ENCODE assay signal across 8 mouse cellular contexts in genomic region chr8:126565954-126566445, GRCm38 (mm10). TPM values are rescaled to one million over a fixed set of nuclear protein-coding genes. Genes with fewer than 3 reads are reported as not detected.
DNase-seq lines count a peak whose midpoint lies in the region; ATAC-seq lines count a peak whose summit lies in the region.

No protein-coding gene starts in this region.

- no peaks in the 10 kb centered on the region for H3K9me3 ChIP-seq in neural tube, embryonic 11.5 days (ENCODE audit: control insufficient read depth, low read length)
- H3K9me3 ChIP-seq in hindbrain, embryonic 13.5 days: no peaks in the 10 kb centered on the region
- H3K9me3 ChIP-seq in midbrain, embryonic 10.5 days (replicated peaks): 0 out of 2 replicates have a peak, but pooled peaks cover 3% of the 10 kb centered on the region

- no peak overlapping the region for H3K4me3 ChIP-seq in neural tube, embryonic 11.5 days (ENCODE audit: low read depth, low read length)
- no peak overlapping the region for H3K4me3 ChIP-seq in hindbrain, embryonic 13.5 days
- no peak overlapping the region for H3K4me3 ChIP-seq in midbrain, embryonic 10.5 days

- H3K36me3 ChIP-seq in neural tube, embryonic 11.5 days (ENCODE audit: control insufficient read depth, insufficient read depth, low read length): no peaks in the 10 kb centered on the region
- H3K36me3 ChIP-seq in hindbrain, embryonic 13.5 days: no peaks in the 10 kb centered on the region
- no peaks in the 10 kb centered on the region for H3K36me3 ChIP-seq in midbrain, embryonic 10.5 days

- ATAC-seq in neural tube, embryonic 11.5 days (ENCODE audit: insufficient read depth, low FRiP score, low TSS enrichment): no peak
- ATAC-seq in hindbrain, embryonic 13.5 days (ENCODE audit: low FRiP score): peak; percentile 20; the same call in 1 of the 2 replicates

- 0 out of 2 replicates have a peak overlapping the region, but pooled peaks have one; percentile 73 for H3K27ac ChIP-seq in neural tube, embryonic 11.5 days (ENCODE audit: low read depth, low read length)
- peak overlapping the region; percentile 78 for H3K27ac ChIP-seq in hindbrain, embryonic 13.5 days
- peak overlapping the region; percentile 82 for H3K27ac ChIP-seq in midbrain, embryonic 10.5 days (replicated peaks)

- no peaks in the 10 kb centered on the region for H3K27me3 ChIP-seq in neural tube, embryonic 11.5 days (ENCODE audit: control insufficient read depth, insufficient read depth, low read length)
- H3K27me3 ChIP-seq in hindbrain, embryonic 13.5 days: no peaks in the 10 kb centered on the region
- H3K27me3 ChIP-seq in midbrain, embryonic 10.5 days (ENCODE audit: low read depth, poor library complexity, severe bottlenecking): 0 out of 2 replicates have a peak, but pooled peaks cover 5% of the 10 kb centered on the region

- peaks cover 25% of the 10 kb centered on the region; the same call in 1 of the 2 replicates for H3K4me1 ChIP-seq in neural tube, embryonic 11.5 days (ENCODE audit: control insufficient read depth, insufficient read depth, low read length)
- peaks cover 46% of the 10 kb centered on the region for H3K4me1 ChIP-seq in hindbrain, embryonic 13.5 days (replicated peaks)
- peaks cover 49% of the 10 kb centered on the region for H3K4me1 ChIP-seq in midbrain, embryonic 10.5 days

- H3K9ac ChIP-seq in neural tube, embryonic 11.5 days (ENCODE audit: low read length): no peak overlapping the region; the same call in 1 of the 2 replicates
- peak overlapping the region; percentile 61; the same call in 1 of the 2 replicates for H3K9ac ChIP-seq in hindbrain, embryonic 13.5 days

- 62% methylated on average over 6 of the region's 6 CpGs for WGBS in neural tube, embryonic 11.5 days
- WGBS in hindbrain, embryonic 13.5 days: 56% methylated on average over 6 of the region's 6 CpGs
- 60% methylated on average over 6 of the region's 6 CpGs for WGBS in midbrain, embryonic 10.5 days

- DNase-seq in neural tube, embryonic 11.5 days (ENCODE audit: low spot score): no peak
- DNase-seq in neural tube, embryonic 10.5 days (ENCODE audit: extremely low spot score, low spot score): no peak
- peak; percentile 69 to 84 for DNase-seq in gastrocnemius, adult 8-10 months (ENCODE audit: low spot score in 2 of 2)
- DNase-seq in midbrain, embryonic 10.5 days (ENCODE audit: low spot score): no peak
- DNase-seq in yolk sac, embryonic 10.5 days (ENCODE audit: low spot score): no peak
- DNase-seq in cerebellum, adult 18-20 months: no peak
- DNase-seq in thymus, postnatal 14 days: no peak

- H3K4me2 ChIP-seq in neural tube, embryonic 11.5 days (ENCODE audit: low read depth): no peak overlapping the region
- peak overlapping the region; percentile 23; the same call in 1 of the 2 replicates for H3K4me2 ChIP-seq in hindbrain, embryonic 13.5 days

RNA-seq across cellular contexts. Expression of gene Irf2bp2, which starts 27.8 kb away (rescaled TPM):
- polyA plus RNA-seq in neural tube, embryonic 11.5 days (2014; fragmentation: Nextera tagmentation; extraction: Ambion mirVana): 4.7 and 4.8 TPM in 2 replicates
- 10 to 100 TPM; 22.2 to 31.2 (median 23.5) TPM for total RNA-seq in gastrocnemius, adult 8-10 months (2022)
- 9.0 TPM in 2 replicates for polyA plus RNA-seq in hindbrain, embryonic 13.5 days (2015; fragmentation: Nextera tagmentation; extraction: Ambion mirVana)
- polyA plus RNA-seq in midbrain, embryonic 10.5 days (2016; fragmentation: Nextera tagmentation; extraction: Ambion mirVana): 3.8 and 4.0 TPM in 2 replicates

Comparison
In these comparisons a context has a peak if more than half of its experiments do, and no peak if none do; other contexts are left out.
1. DNase-seq: peak in gastrocnemius, adult 8-10 months (2 of 2); none in neural tube, embryonic 11.5 days (single experiment), neural tube, embryonic 10.5 days (single experiment), midbrain, embryonic 10.5 days (single experiment), yolk sac, embryonic 10.5 days (single experiment), cerebellum, adult 18-20 months (0 of 2) and thymus, postnatal 14 days (single experiment).
2. Peak in every context shown above with its lines, with median percentiles within 50 percentile points of each other: H3K27ac ChIP-seq.